Mouse (Mus musculus): ENCODE measurements around the gene Gm44973. TPM values are rescaled to one million over a fixed set of nuclear protein-coding genes. Genes with fewer than 3 reads are reported as not detected.
"Not testable (repeated sequence)": the region's sequence is repeated elsewhere in the genome, so short reads cannot be mapped to it uniquely, and the experiment has no call there.

Gene Gm44973
- polyA plus RNA-seq, 1 experiment: 0.35 TPM

- 96% methylated on average over 21 of the region's 21 CpGs for WGBS
- H3K4me3 ChIP-seq (ENCODE audit: low read depth, low read length): no peak overlapping the region
- no peaks in the 10 kb centered on the region for H3K27me3 ChIP-seq (ENCODE audit: control insufficient read depth, insufficient read depth, low read length)
- peaks cover 4% of the 10 kb centered on the region; the same call in 1 of the 2 replicates for H3K4me1 ChIP-seq (ENCODE audit: control insufficient read depth, insufficient read depth, insufficient read length, low read length)
- peaks cover 16% of the 10 kb centered on the region for H3K36me3 ChIP-seq (ENCODE audit: control insufficient read depth, insufficient read depth, low read length)
- TF ChIP-seq CTCF (IDR thresholded peaks at IDR 0.05; ENCODE audit: extremely low read depth, insufficient read length, insufficient replicate concordance, low read depth, low read length): no peak
- TF ChIP-seq POLR2A (IDR thresholded peaks at IDR 0.05; ENCODE audit: low read depth, low read length): no peak
- H3K27ac ChIP-seq (ENCODE audit: insufficient read depth, low read depth, low read length): no peak overlapping the region
Measured at GRCm38 (mm10) chr7:5017931-5018330, 2.6 kb downstream of the Gm44973 start.

GRCm38 (mm10) chr7:5019576-5019975 is 4.3 kb downstream of the Gm44973 start:
- 0 out of 2 replicates have a peak overlapping the region, but pooled peaks have one; percentile 17 for H3K4me3 ChIP-seq (ENCODE audit: low read depth, low read length)
- peak overlapping the region; percentile 92; the same call in 1 of the 2 replicates for H3K27ac ChIP-seq (ENCODE audit: insufficient read depth, low read depth, low read length)
- 12% methylated on average over 8 of the region's 8 CpGs for WGBS
- not testable (repeated sequence) for H3K27me3 ChIP-seq (ENCODE audit: control insufficient read depth, insufficient read depth, low read length); H3K4me1 ChIP-seq (ENCODE audit: control insufficient read depth, insufficient read depth, insufficient read length, low read length)
- peaks cover 18% of the 10 kb centered on the region for H3K36me3 ChIP-seq (ENCODE audit: control insufficient read depth, insufficient read depth, low read length)

GRCm38 (mm10) chr7:5020000-5020681 is 4.8 kb downstream of the Gm44973 start, which contains the start of the genes Zfp865 and Ccdc106:
Gene Zfp865 (plus strand): TSS chr7:5020376.
Gene Ccdc106 (plus strand): TSS chr7:5020553.
- H3K27ac ChIP-seq (ENCODE audit: insufficient read depth, low read depth, low read length): peak within 1 kb of the TSS; percentile 92
- H3K4me3 ChIP-seq (ENCODE audit: low read depth, low read length): peak within 1 kb of the TSS; percentile 72
- peaks cover 18% of the 10 kb centered on the region for H3K36me3 ChIP-seq (ENCODE audit: control insufficient read depth, insufficient read depth, low read length)
- TF ChIP-seq POLR2A (IDR thresholded peaks at IDR 0.05; ENCODE audit: low read depth, low read length): peak; percentile 83
- no peak for TF ChIP-seq CTCF (IDR thresholded peaks at IDR 0.05; ENCODE audit: extremely low read depth, insufficient read length, insufficient replicate concordance, low read depth, low read length)
- H3K4me1 ChIP-seq (ENCODE audit: control insufficient read depth, insufficient read depth, insufficient read length, low read length): peaks cover 4% of the 10 kb centered on the region; the same call in 1 of the 2 replicates
- no peaks in the 10 kb centered on the region for H3K27me3 ChIP-seq (ENCODE audit: control insufficient read depth, insufficient read depth, low read length)
- WGBS: under 1% methylated on average over 49 of the region's 49 CpGs

GRCm38 (mm10) chr7:5020685-5021084 is 5.4 kb downstream of the Gm44973 start:
- peaks cover 18% of the 10 kb centered on the region for H3K36me3 ChIP-seq (ENCODE audit: control insufficient read depth, insufficient read depth, low read length)
- TF ChIP-seq POLR2A (IDR thresholded peaks at IDR 0.05; ENCODE audit: low read depth, low read length) (no peak), CTCF (IDR thresholded peaks at IDR 0.05; ENCODE audit: extremely low read depth, insufficient read length, insufficient replicate concordance, low read depth, low read length) (no peak)
- peak overlapping the region; percentile 49 for H3K27ac ChIP-seq (ENCODE audit: insufficient read depth, low read depth, low read length)
- H3K4me3 ChIP-seq (ENCODE audit: low read depth, low read length): peak overlapping the region; percentile 72
- H3K27me3 ChIP-seq (ENCODE audit: control insufficient read depth, insufficient read depth, low read length): no peaks in the 10 kb centered on the region
- H3K4me1 ChIP-seq (ENCODE audit: control insufficient read depth, insufficient read depth, insufficient read length, low read length): peaks cover 4% of the 10 kb centered on the region; the same call in 1 of the 2 replicates
- WGBS: 0% methylated on average over 15 of the region's 15 CpGs

GRCm38 (mm10) chr7:5021197-5021596 is 5.9 kb downstream of the Gm44973 start:
- TF ChIP-seq POLR2A (IDR thresholded peaks at IDR 0.05; ENCODE audit: low read depth, low read length) (no peak), CTCF (IDR thresholded peaks at IDR 0.05; ENCODE audit: extremely low read depth, insufficient read length, insufficient replicate concordance, low read depth, low read length) (no peak)
- Histone ChIP-seq H3K4me3 (ENCODE audit: low read depth, low read length) (peak overlapping the region; percentile 72; the same call in 1 of the 2 replicates), H3K36me3 (ENCODE audit: control insufficient read depth, insufficient read depth, low read length) (peaks cover 18% of the 10 kb centered on the region), H3K27me3 (ENCODE audit: control insufficient read depth, insufficient read depth, low read length) (no peaks in the 10 kb centered on the region), H3K4me1 (ENCODE audit: control insufficient read depth, insufficient read depth, insufficient read length, low read length) (peaks cover 4% of the 10 kb centered on the region; the same call in 1 of the 2 replicates), H3K27ac (ENCODE audit: insufficient read depth, low read depth, low read length) (no peak overlapping the region)
- WGBS: 46% methylated on average over 5 of the region's 5 CpGs

GRCm38 (mm10) chr7:5029543-5029942 is 14.2 kb downstream of the Gm44973 start:
- no peaks in the 10 kb centered on the region for H3K27me3 ChIP-seq (ENCODE audit: control insufficient read depth, insufficient read depth, low read length)
- WGBS: 97% methylated on average over 22 of the region's 22 CpGs
- TF ChIP-seq CTCF (IDR thresholded peaks at IDR 0.05; ENCODE audit: extremely low read depth, insufficient read length, insufficient replicate concordance, low read depth, low read length) (no peak), POLR2A (IDR thresholded peaks at IDR 0.05; ENCODE audit: low read depth, low read length) (no peak)
- H3K4me1 ChIP-seq (ENCODE audit: control insufficient read depth, insufficient read depth, insufficient read length, low read length): no peaks in the 10 kb centered on the region
- H3K4me3 ChIP-seq (ENCODE audit: low read depth, low read length): no peak overlapping the region
- peaks cover 44% of the 10 kb centered on the region for H3K36me3 ChIP-seq (ENCODE audit: control insufficient read depth, insufficient read depth, low read length)
- no peak overlapping the region for H3K27ac ChIP-seq (ENCODE audit: insufficient read depth, low read depth, low read length)

- Histone ChIP-seq H3K27me3 (ENCODE audit: control insufficient read depth, insufficient read depth, low read length) (no peaks in the 10 kb centered on the region), H3K27ac (ENCODE audit: insufficient read depth, low read depth, low read length) (no peak overlapping the region), H3K4me3 (ENCODE audit: low read depth, low read length) (no peak overlapping the region), H3K4me1 (ENCODE audit: control insufficient read depth, insufficient read depth, insufficient read length, low read length) (no peaks in the 10 kb centered on the region), H3K36me3 (ENCODE audit: control insufficient read depth, insufficient read depth, low read length) (peaks cover 44% of the 10 kb centered on the region)
- no peak for TF ChIP-seq CTCF (IDR thresholded peaks at IDR 0.05; ENCODE audit: extremely low read depth, insufficient read length, insufficient replicate concordance, low read depth, low read length)
- no peak for TF ChIP-seq POLR2A (IDR thresholded peaks at IDR 0.05; ENCODE audit: low read depth, low read length)
- WGBS: 97% methylated on average over 21 of the region's 21 CpGs
Measured at GRCm38 (mm10) chr7:5029946-5030345, 14.7 kb downstream of the Gm44973 start.
